Mouse (Mus musculus) midbrain, embryonic 15.5 days (tissue): Measurements from ENCODE around the gene Krt20. TPM values are rescaled to one million over a fixed set of nuclear protein-coding genes. Genes with fewer than 3 reads are reported as not detected.

Source experiments
- polyA plus RNA-seq: library from polyadenylated mRNA; unstranded; fragments of >200 nt; fragmentation: Nextera tagmentation; extraction: Ambion mirVana; gene quantifications from 2 replicates; pipeline ENCODE4 v1.2.1, GENCODE M21; 2015

Krt20 gene
- polyA plus RNA-seq, 1 experiment from 2014 or later = 0.19 TPM

Other genes with a start within 250 kb of the Krt20 start
- gene Smarce1, start 207.1 kb downstream of the Krt20 start, polyA plus RNA-seq = 322 and 331 TPM in 2 replicates
- 6.8 and 8.1 TPM in 2 replicates for gene Krt222, start 194.1 kb downstream of the Krt20 start, polyA plus RNA-seq
- gene Krt24, start 152.9 kb downstream of the Krt20 start, polyA plus RNA-seq = not detected in 2 replicates
- gene Krt25, start 115.2 kb downstream of the Krt20 start, polyA plus RNA-seq = 0.11 and 0.22 TPM in 2 replicates
- 0.14 and 0.22 TPM in 2 replicates for gene Krt26, start 100.2 kb downstream of the Krt20 start, polyA plus RNA-seq
- 0.10 and 0.21 TPM in 2 replicates for gene Krt27, start 87.0 kb downstream of the Krt20 start, polyA plus RNA-seq
- gene Krt28, start 63.2 kb downstream of the Krt20 start, polyA plus RNA-seq = 0.21 and 0.45 TPM in 2 replicates
- 24.4 and 25.0 TPM in 2 replicates for gene Krt10, start 48.8 kb downstream of the Krt20 start, polyA plus RNA-seq
- 0.14 and 0.23 TPM in 2 replicates for gene Krt12, start 15.9 kb downstream of the Krt20 start, polyA plus RNA-seq
- gene Krt23, start 55.0 kb upstream of the Krt20 start, polyA plus RNA-seq = 0.18 TPM in 1 of 2 replicates, not detected in the other
- not detected in 2 replicates for gene Krt39, start 83.2 kb upstream of the Krt20 start, polyA plus RNA-seq
- gene Krt40, start 105.0 kb upstream of the Krt20 start, polyA plus RNA-seq = not detected in 2 replicates
- not detected in 2 replicates for gene Krtap3-3, start 112.7 kb upstream of the Krt20 start, polyA plus RNA-seq
- gene Krtap3-2, start 118.7 kb upstream of the Krt20 start, polyA plus RNA-seq = not detected in 2 replicates
- not detected in 2 replicates for gene Gm11939, start 121.3 kb upstream of the Krt20 start, polyA plus RNA-seq
- not detected in 2 replicates for gene Krtap3-1, start 128.5 kb upstream of the Krt20 start, polyA plus RNA-seq
- not detected in 2 replicates for gene Krtap1-5, start 142.9 kb upstream of the Krt20 start, polyA plus RNA-seq
- not detected in 2 replicates for gene Krtap1-4, start 145.5 kb upstream of the Krt20 start, polyA plus RNA-seq
- gene Krtap1-3, start 153.2 kb upstream of the Krt20 start, polyA plus RNA-seq = not detected in 2 replicates
- not detected in 2 replicates for gene Krtap9-3, start 160.0 kb upstream of the Krt20 start, polyA plus RNA-seq
- not detected in 2 replicates for gene Gm11938, start 165.2 kb upstream of the Krt20 start, polyA plus RNA-seq
- gene Gm11937, start 172.0 kb upstream of the Krt20 start, polyA plus RNA-seq = not detected in 2 replicates
- not detected in 2 replicates for gene Krtap2-4, start 176.7 kb upstream of the Krt20 start, polyA plus RNA-seq
- gene Gm11562, start 182.3 kb upstream of the Krt20 start, polyA plus RNA-seq = not detected in 2 replicates
- not detected in 2 replicates for gene Krtap4-1, start 190.1 kb upstream of the Krt20 start, polyA plus RNA-seq
- gene Krtap4-2, start 196.9 kb upstream of the Krt20 start, polyA plus RNA-seq = not detected in 2 replicates
- not detected in 2 replicates for gene Krtap4-7, start 205.9 kb upstream of the Krt20 start, polyA plus RNA-seq
- gene Gm11555, start 212.1 kb upstream of the Krt20 start, polyA plus RNA-seq = not detected in 2 replicates
- not detected in 2 replicates for gene Gm11563, start 220.8 kb upstream of the Krt20 start, polyA plus RNA-seq
- gene Krtap4-6, start 227.8 kb upstream of the Krt20 start, polyA plus RNA-seq = not detected in 2 replicates